Mouse (Mus musculus) natural killer cell, adult 2 months (primary cell): ENCODE measurements around the gene Prdm16.

Experiments
- DNase-seq, 2 experiments: peaks; one replicate each; pipeline ENCODE4 v3.0.0; 2022; ENCODE audit warnings: low spot score in 2 of 2

Gene Prdm16

GRCm38 (mm10) chr4:154336650-154337049 lies 300.0 kb downstream of the Prdm16 start:
- no peak for DNase-seq

DNA sequence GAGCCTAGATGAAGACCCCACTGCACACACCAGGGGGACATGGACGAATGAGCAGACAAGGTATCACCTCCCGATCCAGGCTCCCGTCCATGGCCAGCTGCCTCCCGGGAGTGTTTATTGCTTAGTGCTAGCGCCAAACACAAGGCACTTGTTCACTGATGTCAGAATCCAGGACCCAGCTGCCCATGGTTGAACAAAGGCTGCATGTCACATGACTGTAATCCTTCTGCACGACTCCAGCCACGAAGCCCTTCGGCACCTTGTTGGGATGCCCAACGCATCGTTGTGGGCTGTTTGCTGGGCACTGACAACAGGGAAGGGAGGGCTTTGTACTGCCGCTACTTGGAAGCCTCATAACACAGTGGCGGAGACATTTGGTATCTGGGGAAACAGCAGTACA lies 300.9 kb downstream of the Prdm16 start, which contains the start of gene B230104I21Rik:
Gene B230104I21Rik, plus strand, starts transcription at position 367 of the 400 bp plus-strand sequence.
- DNase-seq, result no peak

DNA sequence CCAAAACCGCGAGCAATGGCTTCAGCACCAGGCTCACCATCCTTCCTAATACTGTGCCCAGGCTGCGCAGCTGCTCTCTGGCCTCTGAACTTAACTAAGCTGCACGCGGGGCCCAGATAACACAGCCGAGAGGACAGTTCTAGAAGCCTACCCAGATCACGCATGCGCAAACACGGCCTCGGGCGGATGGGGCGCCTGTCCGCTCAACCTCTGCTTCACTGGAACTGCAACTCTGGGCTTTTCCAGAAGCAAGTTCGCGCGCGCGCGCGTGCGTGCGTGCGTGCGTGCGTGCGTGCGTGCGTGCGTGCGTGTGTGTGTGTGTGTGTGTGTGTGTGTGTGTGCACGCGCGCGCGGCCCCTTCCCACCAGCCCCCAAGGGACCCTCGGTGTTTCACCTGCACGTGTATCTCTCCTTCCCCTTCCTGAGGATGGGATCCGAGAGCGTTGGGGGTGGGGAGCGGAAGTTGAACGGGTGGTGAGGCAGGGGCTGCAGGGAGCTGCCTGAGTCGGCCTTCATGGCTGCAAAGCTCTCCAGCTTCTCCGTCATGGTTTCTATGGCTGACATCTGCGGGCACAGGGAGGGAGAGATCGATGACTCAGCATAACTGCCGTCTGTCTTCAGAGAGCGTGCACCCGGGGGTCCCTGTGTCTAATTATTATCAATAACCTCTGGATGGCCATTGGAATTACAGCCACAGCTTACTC lies 301.8 kb downstream of the Prdm16 start:
- DNase-seq, result no peak

DNA sequence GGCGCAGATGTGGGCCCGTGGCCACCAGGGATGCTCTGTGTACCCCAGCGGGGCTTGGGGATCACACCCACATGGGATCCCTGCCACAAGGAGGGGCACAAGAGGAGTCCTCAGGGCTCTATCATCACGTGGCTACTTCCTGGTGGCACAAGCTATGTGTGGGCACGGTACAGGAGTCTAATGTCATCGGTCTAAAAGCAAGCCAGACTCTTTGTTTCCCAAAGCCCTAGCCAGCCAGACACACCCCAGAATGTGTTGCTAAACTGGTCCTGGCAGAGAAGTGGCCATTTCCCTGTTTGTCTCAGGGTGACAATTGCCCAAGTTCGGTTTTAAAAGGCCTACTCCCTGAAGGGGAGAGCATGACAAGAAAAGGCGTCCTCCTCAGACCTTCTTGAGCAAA lies 303.4 kb downstream of the Prdm16 start:
- no peak for DNase-seq

DNA sequence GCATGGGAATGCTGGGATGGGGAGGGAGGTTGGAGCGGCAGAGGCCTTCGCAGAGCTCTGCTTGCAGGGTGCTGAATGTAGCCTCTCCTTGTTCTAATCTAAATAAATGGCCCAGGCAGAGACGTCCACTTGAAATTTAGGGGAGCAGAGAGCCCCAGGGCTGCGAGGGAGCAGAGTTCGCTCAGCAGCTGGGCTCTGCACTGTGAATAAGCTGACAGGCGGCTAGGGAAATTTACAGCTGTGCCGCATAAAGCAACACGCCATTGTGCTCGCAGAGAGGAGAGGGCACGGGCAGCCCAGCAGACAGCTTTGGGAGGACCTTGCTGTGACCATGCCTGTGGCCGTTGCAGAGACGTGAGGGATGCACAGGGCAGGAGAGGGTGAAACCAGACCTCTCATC lies 305.4 kb downstream of the Prdm16 start:
- no peak for DNase-seq

DNA sequence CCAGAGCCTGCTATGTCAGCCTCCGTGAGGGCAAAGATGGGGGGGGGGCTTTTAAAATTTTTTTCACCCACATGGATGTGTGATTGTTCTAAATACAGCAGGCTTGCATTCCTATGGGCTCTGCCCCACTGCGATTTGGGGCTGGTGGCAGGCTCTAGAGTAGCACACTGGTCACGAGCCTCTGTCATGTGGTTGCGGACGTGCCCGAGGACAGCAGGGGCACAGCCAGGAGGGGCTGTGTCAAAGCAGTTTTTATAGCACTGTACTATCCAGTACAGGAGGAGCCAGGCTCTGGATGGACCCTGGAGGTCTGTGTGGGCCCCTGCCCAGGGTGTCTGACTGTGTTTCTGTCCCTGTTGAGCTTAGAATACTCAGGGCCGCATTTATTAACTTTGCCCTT lies 306.7 kb downstream of the Prdm16 start:
- no peak for DNase-seq

- DNase-seq, result peak; percentile 34 to 43
These were observed 307.8 kb downstream of the Prdm16 start for GRCm38 (mm10) chr4:154328836-154329235.

GRCm38 (mm10) chr4:154328431-154328830 lies 308.2 kb downstream of the Prdm16 start:
- no peak for DNase-seq

GRCm38 (mm10) chr4:154325410-154325809 lies 311.3 kb downstream of the Prdm16 start:
- no peak for DNase-seq

DNA sequence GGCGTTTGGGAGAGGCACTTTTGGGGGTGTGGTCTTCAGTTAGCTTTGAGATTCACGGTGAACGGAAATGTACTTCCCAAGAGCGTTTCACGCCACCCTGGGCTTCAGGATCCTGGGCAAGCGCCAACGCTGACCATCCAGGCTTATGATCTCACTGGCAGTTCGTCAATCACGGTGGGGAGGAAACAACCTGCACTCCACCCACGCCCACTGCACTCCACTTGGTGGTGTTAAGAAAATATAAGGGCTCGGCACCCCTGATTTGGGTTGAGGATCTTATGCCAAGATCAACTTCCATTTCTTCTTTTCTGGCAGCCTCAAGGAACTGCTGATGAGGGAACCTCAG lies 323.1 kb downstream of the Prdm16 start:
- no peak for DNase-seq

GRCm38 (mm10) chr4:154312935-154313621 lies 323.6 kb downstream of the Prdm16 start:
- no peak for DNase-seq

DNA sequence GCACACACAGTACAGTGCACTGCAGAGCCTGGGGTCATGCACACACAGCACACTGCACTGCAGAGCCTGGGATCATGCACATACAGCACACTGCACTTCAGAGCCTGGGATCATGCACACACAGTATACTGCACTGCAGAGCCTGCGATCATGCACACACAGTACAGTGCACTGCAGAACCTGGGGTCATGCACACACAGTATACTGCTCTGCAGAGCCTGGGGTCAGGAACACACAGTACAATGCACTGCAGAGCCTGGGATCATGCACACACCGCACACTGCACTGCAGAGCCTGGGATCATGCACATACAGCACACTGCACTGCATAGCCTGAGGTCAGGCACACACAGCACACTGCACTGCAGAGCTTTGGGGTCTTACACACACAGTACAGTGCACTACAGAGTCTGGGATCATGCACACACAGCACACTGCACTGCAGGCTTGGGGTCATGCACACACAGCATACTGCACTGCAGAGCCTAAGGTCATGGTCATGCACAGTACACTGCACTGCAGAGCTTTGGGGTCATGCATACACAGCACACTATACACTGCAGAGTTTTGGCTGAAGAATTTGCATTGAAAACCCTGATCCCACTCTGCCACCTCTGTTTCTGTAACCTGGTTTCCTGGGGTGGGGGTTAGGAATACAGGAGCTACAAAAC lies 324.4 kb downstream of the Prdm16 start:
- DNase-seq, result no peak

- DNase-seq, result no peak
These were observed 326.0 kb downstream of the Prdm16 start for GRCm38 (mm10) chr4:154310576-154311262.

DNA sequence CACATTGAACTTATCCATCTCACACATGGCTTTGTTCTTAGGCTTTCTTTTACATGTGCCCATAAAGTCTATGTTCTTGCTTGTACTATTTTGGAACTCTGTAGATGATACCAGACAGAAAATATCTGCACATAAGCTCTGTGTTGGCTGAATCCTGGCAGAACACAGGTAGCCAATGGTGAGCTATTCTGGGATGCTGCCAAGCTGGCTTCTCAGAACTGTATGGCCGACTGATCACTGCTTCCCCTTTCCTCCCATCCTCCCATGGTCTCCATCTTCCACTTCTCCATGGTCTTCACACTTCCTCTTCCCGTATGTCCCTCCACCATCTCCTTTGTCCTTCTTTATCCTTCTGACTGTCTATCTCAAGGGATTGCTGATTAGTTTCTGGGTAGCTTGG lies 327.5 kb downstream of the Prdm16 start:
- no peak for DNase-seq

DNA sequence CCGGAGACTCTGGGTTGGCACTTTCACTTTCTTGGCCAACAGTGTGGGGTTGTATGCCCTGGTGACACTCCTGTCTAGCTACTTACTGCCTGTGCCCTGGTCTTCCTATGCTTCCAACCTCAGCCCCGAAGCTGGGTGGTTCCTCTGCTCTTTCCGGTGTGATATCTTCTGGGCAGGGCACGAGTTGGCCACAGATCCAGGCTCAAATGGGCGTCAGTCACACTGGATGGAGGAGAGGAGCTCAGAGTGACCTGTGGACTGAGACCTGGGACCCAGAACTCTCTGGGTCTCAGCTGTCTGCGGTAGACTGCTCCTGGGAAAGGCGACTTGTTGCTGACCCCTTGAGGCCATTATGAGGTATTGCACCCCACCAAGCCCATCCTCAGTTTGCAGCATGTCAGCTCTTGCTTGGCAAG lies 335.2 kb downstream of the Prdm16 start, which contains the start of gene Arhgef16:
Gene Arhgef16, minus strand, starts transcription at position 211 of the 416 bp plus-strand sequence.
- peak; percentile 11 to 26 for DNase-seq

DNA sequence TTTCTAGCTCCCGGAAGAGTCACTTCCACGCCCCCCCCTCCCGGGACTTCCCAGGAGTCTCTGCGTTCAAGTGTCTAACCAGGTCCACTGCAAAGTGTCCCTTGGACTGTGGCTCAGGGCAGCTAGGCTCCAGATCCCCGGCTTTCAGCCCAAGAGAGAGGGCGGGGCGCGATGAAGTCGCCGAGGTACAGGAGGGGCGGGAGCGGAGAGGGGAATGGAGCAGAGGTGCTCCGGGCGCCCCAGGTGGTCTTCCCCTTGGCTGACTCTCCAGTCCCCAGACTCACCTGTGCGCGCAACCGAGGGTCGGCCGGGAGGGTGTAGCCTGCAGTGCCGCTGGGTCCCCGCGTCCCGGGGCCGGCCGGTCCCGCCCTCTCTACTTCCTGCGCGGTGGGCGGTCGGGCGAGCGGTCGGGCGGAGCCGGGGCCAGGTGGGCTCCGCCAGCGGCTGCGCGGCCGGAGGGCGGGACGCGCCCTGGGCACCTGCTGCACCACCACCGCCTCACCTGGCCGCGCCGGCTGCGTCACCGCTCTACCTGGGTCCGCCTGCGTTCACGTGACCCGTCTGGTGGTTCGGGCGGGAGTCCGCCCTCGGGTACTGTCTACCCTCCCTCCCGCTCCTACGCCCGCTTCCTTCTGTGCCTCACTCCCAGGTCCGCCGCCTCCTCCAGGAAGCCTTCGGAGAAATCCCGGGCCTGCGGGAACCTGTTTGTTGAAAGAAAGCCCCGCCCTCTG lies 337.0 kb downstream of the Prdm16 start:
- no peak for DNase-seq

GRCm38 (mm10) chr4:154297761-154298160 lies 338.9 kb downstream of the Prdm16 start:
- DNase-seq, result peak in 1 of 2 experiments; percentile 5

DNA sequence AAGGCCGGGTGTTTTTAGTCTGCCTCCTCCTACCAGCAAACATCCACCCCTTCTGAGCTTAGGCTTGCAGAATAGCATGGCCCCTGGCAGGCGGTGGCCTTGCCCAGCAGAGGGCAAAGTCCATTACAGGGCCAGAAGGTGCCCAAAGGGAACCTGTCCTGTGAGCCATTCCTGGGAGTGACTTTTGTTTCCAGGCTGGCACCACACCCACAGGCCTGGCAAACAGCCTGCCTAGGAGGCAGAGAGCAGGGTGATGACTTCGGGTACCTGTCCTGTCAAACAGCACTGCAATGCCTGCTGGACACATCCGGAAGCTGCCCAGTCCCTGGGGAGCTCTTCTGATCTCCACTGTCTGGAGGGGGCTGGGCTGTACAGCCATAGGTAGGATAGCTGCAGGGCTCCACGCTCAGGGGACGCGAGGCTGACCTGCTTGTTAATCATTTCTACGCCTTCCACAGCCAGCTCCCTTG lies 342.4 kb downstream of the Prdm16 start:
- DNase-seq, result no peak

DNA sequence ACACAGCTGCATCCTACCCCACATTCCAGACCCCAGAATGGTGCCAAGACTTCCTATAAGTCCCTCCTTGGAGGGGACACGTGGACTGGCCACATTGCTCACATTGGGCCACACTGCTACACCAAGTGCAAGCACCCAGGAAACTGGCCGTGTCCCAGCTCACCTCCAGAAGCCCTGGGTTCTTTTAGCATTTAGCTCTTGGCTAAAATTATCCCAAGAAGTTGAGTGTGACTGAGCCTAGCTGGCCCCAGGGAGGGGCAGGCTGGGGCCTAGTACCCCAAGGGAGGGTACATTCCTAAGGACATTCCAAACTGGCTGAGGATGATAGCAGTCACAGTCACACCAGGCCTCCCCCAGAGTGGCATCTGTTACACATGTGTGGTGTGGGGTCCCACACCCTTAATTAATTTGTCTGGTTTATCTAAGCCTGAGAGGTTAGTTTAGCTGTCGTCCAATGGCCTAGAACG lies 342.9 kb downstream of the Prdm16 start:
- no peak for DNase-seq

- no peak for DNase-seq
These were observed 353.0 kb downstream of the Prdm16 start for GRCm38 (mm10) chr4:154283671-154284070.

DNA sequence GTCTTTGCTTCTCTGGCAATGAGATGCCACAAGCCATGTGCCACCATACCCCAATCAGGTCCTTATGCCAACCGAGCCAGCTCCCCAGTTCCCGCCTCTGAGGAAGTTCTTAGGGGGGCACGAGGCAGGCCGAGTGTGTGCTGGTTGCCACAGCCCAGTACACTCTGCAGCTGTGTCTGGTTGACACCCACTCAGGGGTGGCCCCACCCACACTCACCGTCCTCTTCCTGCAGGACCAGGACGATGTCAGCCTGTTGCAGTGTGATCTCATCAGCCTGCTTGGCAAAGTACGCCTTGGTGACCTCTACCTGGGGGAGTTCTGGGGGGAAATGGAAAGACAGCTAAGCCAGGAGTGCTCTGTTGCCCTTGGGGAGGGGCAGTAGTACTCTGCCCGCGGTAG lies 357.2 kb downstream of the Prdm16 start:
- no peak for DNase-seq
